10 mouse cellular contexts compared by ENCODE assay signal in the genomic region with DNA sequence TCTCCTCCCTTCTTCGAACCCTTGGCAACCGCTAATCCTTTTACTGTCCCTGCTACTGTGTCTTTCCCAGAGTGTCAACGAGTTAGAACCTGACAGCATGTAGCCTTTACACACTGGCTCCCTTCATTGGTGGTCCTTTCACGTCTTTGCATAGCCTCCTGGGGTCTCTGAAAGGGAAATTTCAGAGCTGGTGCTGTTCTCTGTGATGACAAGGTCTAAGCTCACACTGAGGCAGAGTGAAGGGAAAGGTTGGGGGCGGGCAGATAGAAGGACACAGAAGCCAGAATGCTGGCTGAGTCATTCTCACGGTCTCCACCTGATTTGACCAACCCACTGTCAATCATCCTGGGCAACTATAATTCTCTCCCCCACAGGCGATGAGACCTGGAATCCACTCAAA.
"Had no signal": no experiment of that assay in that cellular context is flagged by ENCODE, and none has a peak within 500 bp of the region (broad histone marks: within the 10 kb centered on the region; RNA-seq: fewer than 3 reads in every experiment).

No protein-coding gene starts in this region.

- H3K27me3 ChIP-seq: limb, embryonic 13.5 days; stomach, embryonic 15.5 days had no signal

- DNase-seq: kidney, adult 8-10 months; kidney, postnatal 36 days; lung, adult 18-20 months; right cerebral cortex, postnatal 14 days; thymus, adult 2 months; thymus, postnatal 25 days had no signal

- H3K9me3 ChIP-seq: limb, embryonic 13.5 days; stomach, embryonic 15.5 days had no signal

- H3K4me3 ChIP-seq: limb, embryonic 13.5 days; stomach, embryonic 15.5 days had no signal

- H3K36me3 ChIP-seq: limb, embryonic 13.5 days; stomach, embryonic 15.5 days had no signal

- H3K4me2 ChIP-seq: limb, embryonic 13.5 days; stomach, embryonic 15.5 days had no signal

- H3K9ac ChIP-seq: limb, embryonic 13.5 days; liver, embryonic 14.5 days; stomach, embryonic 15.5 days had no signal

- H3K27ac ChIP-seq: kidney, postnatal 0 days; limb, embryonic 13.5 days; liver, embryonic 14.5 days; stomach, embryonic 15.5 days had no signal
